Mouse (Mus musculus) liver, embryonic 14 days (tissue): ENCODE measurements around the gene Lpcat3. TPM values are rescaled to one million over a fixed set of nuclear protein-coding genes. Genes with fewer than 3 reads are reported as not detected.

Experiments
- polyA plus RNA-seq: library from polyadenylated mRNA; depleted of rRNA; stranded (reverse); fragments of >200 nt; gene quantifications from 2 replicates; pipeline ENCODE4 v1.2.3, GENCODE M21; 2012; rRNA removed

The Lpcat3 gene
- 57.0 and 65.6 TPM in 2 replicates for polyA plus RNA-seq

DNA sequence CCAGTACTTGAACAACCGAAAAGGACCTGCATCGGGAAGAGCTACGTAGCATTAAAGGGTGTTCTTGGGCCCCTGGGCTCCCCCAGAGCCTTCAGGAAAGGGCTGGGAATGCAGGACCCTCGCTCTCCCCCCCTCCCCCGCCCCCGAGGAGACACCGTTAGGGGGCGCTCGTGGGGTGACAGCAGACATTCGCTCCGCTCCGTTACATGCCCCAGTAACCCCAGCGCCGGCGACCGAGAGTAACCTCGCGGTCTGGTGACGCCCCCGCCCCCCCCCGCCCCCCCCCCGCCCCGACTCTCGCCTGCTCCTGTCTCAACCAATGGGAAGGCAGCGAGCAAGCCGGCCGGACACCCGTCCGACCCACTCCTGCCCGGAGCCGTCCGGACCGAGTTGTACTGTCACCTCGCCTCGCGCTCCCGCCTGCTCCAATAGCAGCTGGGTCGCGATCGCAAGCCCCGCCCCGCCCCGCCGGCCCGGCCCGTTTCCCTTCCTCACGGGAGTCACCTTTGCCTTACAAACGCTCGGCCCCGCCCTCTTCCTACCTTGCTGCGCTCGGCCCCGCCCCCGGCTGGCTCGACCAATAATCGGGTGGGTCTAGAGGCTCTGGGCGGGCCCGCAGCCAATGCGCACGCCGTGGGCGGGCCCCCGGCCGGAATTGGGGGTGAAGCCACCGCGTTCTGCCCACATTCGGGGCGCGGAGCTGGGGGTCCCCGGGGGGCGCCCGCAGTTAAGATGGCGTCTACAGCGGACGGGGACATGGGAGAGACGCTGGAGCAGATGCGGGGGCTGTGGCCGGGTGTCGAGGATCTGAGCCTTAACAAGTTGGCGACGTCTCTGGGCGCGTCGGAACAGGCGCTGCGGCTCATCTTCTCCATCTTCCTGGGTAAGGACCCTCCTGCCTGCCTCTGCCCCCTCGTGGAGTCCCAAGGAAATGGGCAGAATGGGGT is at the start of gene Lpcat3:
Gene Lpcat3 (plus strand): TSS at position 551 of the 947 bp plus-strand sequence.

DNA sequence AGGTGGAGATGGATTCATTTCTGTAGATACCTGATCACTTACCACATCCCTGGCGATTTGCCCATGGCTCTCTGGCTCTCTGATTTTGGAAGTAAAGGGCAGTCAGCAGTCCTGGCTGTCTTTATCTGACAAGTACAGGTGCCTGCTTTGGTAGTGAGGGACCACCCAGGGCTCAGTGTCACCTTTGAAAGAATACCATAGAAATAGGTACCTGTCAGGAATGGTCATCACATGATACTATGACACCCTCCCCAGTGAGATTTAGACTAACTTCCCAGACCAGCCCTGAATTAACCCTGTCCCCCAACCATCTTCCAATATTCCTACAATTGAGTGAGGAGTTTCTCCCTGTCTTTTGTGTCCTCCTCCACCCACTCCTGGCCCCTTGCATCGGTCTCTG is 26.8 kb upstream of the Lpcat3 start, which contains the start of gene C1s2:
Gene C1s2 (minus strand): TSS at position 101 of the 400 bp plus-strand sequence.

DNA sequence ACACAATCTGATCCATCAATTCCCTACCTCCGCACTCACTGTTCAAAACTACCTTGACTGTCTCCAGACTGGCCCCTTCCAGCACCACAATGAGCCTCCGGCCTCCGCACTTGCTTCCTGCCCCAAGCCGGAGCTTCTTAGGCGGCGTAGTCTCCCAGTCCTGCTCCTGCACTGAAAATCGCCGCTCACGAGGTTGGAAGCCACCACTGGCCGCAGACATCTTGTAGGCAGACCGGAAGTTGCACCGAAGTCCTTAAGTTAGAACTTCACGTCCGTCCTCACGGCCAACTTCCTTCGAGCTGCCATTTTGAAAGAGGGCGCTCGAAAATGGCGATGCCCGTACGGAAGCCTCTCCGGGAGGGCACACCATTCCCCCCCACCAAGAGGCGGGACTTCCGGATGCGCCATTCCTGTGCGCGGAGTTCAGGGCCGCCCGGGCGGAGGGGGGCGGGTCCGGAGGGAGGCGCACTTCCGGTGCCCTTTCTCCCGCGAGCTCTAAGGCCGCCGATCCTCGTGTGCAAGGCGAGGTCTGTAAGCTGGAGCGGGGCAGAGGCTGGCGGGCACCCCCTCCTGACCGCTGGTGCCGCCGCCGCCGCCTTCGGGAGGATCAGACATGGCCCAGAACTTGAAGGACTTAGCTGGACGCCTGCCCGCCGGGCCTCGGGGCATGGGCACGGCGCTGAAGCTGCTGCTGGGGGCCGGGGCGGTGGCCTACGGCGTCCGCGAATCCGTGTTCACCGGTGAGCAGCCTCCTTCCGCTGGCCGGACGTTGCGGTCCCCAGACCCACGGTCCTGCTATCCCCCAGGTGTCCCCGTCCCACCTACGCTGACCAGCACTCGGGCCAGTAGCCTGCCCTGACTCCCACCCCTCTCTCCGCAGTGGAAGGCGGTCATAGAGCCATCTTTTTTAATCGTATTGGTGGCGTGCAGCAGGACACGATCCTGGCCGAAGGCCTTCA is 49.3 kb downstream of the Lpcat3 start, which contains the start of the genes Emg1 and Phb2:
Gene Emg1 (minus strand): TSS at position 355 of the 959 bp plus-strand sequence.
Gene Phb2 (plus strand): TSS at position 513 of the 959 bp plus-strand sequence.

DNA sequence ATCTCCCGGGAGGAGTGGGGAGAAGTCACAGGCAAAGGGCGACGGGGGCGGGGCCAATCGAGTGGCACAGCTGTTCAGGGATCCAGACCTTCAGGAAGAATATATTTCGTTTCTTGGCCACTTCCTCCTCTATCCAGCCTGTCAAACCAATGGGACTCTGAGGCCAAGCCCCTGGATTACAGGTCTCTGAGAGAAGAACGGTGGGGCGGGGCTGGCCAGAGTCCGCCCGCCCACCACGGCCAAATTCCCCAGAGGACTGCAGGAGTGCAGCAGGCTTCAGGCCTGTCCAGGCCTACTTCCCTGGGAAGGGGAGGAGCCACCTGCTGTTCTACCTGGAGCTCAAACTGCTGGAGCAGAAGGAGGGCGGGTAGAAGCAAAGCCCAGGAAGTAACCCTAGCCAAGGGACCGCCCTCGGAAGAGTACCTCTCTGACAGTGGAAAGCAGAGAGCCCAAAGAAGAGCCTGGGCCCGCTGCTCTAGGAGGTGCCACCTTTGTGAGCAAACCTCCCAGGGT is 75.7 kb downstream of the Lpcat3 start, which contains the start of gene Ptpn6:
Gene Ptpn6 (minus strand): TSS at position 204 of the 513 bp plus-strand sequence.

DNA sequence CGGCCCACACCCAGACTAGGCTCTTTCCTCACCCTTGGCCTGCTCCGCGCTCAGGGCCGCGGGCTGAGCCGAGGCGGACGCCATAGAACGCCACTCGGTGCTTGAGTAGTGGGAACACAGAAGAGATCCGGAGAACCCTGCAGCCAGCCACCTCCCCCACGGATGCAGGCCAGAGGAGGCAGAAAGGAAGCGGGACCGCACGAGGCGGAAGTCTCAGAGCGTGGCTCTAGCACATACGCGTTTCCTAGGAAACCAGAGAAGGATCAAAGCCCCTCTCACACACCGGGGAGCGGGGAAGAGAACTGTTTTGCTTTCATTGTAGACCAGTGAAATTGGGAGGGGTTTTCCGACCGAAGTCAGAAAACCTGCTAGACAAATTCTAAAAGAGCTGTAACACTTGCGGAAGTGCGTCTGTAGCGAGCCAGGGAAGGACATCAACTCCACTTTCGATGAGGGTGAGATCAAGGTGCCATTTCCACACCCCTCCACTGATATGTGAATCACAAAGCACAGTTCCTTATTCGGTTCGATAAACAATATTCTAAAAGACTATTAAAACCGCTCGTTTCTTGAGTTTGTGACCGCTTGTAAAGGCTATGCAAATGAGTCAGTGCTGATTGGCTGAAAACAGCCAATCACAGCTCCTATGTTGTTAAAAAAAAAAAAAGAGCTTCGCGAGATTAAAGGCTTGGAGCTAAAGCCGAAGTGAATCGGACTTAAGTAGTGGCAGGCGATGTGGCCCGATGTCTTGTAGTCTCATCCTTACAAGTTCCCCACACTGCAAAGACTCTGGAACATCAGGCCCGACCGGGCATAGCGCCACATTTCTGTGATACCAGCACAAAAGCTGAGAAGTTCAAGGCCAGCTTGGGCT is 78.3 kb downstream of the Lpcat3 start, which contains the start of gene Grcc10:
Gene Grcc10 (minus strand): TSS at position 487 of the 874 bp plus-strand sequence.

Other genes with a start within 250 kb of the Lpcat3 start
- gene Pex5, start 248.0 kb upstream of the Lpcat3 start, polyA plus RNA-seq = 11.7 and 13.9 TPM in 2 replicates
- 2.3 and 2.7 TPM in 2 replicates for gene Clstn3, start 198.2 kb upstream of the Lpcat3 start, polyA plus RNA-seq
- gene C1rl, start 169.9 kb upstream of the Lpcat3 start, polyA plus RNA-seq = 3.0 and 3.9 TPM in 2 replicates
- 7.7 and 8.5 TPM in 2 replicates for gene C1ra, start 150.6 kb upstream of the Lpcat3 start, polyA plus RNA-seq
- gene C1s1, start 120.7 kb upstream of the Lpcat3 start, polyA plus RNA-seq = 39.2 and 48.1 TPM in 2 replicates
- not detected in 2 replicates for gene C1rb, start 92.7 kb upstream of the Lpcat3 start, polyA plus RNA-seq
- gene C1s2, start 26.9 kb upstream of the Lpcat3 start, polyA plus RNA-seq = 0.01 and 0.02 TPM in 2 replicates
- 106 and 121 TPM in 2 replicates for gene Emg1, start 49.2 kb downstream of the Lpcat3 start, polyA plus RNA-seq
- 117 and 139 TPM in 2 replicates for gene Phb2, start 49.3 kb downstream of the Lpcat3 start, polyA plus RNA-seq
- 16.4 and 20.0 TPM in 2 replicates for gene Ptpn6, start 75.7 kb downstream of the Lpcat3 start, polyA plus RNA-seq
- 40.8 and 45.6 TPM in 2 replicates for gene Grcc10, start 78.3 kb downstream of the Lpcat3 start, polyA plus RNA-seq
- not detected in 2 replicates for gene Gm45234, start 93.0 kb downstream of the Lpcat3 start, polyA plus RNA-seq
- gene Atn1, start 93.5 kb downstream of the Lpcat3 start, polyA plus RNA-seq = 2.4 and 3.2 TPM in 2 replicates
- gene Eno2, start 106.6 kb downstream of the Lpcat3 start, polyA plus RNA-seq = 0.25 and 0.46 TPM in 2 replicates
- gene Lrrc23, start 116.7 kb downstream of the Lpcat3 start, polyA plus RNA-seq = 0.06 TPM in 1 of 2 replicates, not detected in the other
- gene Spsb2, start 145.6 kb downstream of the Lpcat3 start, polyA plus RNA-seq = 4.4 and 5.3 TPM in 2 replicates
- gene Tpi1, start 151.3 kb downstream of the Lpcat3 start, polyA plus RNA-seq = 274 and 318 TPM in 2 replicates
- gene Usp5, start 166.5 kb downstream of the Lpcat3 start, polyA plus RNA-seq = 26.5 and 29.8 TPM in 2 replicates
- gene Cdca3, start 166.5 kb downstream of the Lpcat3 start, polyA plus RNA-seq = 120 and 156 TPM in 2 replicates
- gene Gnb3, start 177.2 kb downstream of the Lpcat3 start, polyA plus RNA-seq = 0.09 TPM in 1 of 2 replicates, not detected in the other
- gene P3h3, start 194.7 kb downstream of the Lpcat3 start, polyA plus RNA-seq = 2.9 and 4.2 TPM in 2 replicates
- gene Gpr162, start 201.0 kb downstream of the Lpcat3 start, polyA plus RNA-seq = 0.03 and 0.08 TPM in 2 replicates
- 0.05 and 0.08 TPM in 2 replicates for gene Cd4, start 225.2 kb downstream of the Lpcat3 start, polyA plus RNA-seq
- gene Lag3, start 248.7 kb downstream of the Lpcat3 start, polyA plus RNA-seq = 0.09 and 0.11 TPM in 2 replicates